Mouse (Mus musculus) adrenal gland, adult 2 months (tissue): Measurements from ENCODE around the gene Zic2. TPM values are rescaled to one million over a fixed set of nuclear protein-coding genes. Genes with fewer than 3 reads are reported as not detected.

Experiments
- DNase-seq: peaks from one replicate; pipeline ENCODE4 v3.0.0; 2021
- polyA plus RNA-seq: library from polyadenylated mRNA; depleted of rRNA; stranded (reverse); fragments of >200 nt; gene quantifications from 2 replicates; pipeline ENCODE4 v1.2.3, GENCODE M21; 2012; rRNA removed
- total RNA-seq, 2 experiments: library from RNA; stranded (reverse); gene quantifications; 2 replicates each; pipeline ENCODE4 v1.2.3; 2021

Zic2 gene
- total and polyA plus RNA-seq, 3 experiments = 0.10 TPM; not detected in 2

DNA sequence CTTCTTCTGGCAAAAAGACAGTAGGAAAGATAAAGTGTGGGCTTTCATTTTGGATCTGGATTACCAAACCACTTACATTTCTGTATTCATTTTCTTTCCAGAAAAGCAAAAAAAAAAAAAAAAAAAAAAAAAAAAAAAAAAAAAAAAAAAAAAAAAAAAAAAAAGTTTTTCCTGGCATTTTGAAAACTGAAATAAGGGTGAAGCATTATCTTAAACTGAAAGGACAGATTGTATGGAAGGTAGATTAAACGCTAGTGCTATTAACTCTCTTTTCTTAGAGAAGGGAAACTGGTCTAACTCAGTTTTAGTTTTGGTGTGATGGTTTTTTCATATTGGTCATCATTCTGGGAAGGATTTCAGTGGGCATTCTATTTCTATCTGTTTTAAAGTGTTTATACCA, 16.8 kb downstream of the Zic2 start:
- DNase-seq = no peak

DNA sequence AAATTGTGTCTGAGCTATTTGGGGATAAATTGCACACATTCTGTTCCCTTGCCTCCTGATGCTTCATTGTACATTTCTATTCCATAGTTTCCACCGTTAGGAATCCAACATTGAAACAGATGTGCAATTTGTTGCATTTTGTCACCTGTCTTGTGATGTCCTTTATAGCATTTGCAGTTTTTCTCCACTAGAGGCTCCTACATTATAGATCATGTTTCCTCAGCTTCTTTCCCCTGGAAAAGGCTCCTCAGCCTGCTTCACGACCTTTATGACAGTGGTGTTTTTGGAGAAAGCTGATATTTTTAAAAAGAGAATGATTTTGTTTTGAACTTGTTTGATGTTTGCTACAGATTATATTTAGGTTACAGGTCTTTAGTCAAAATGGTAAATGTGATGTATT, 33.8 kb downstream of the Zic2 start:
- no peak for DNase-seq

DNA sequence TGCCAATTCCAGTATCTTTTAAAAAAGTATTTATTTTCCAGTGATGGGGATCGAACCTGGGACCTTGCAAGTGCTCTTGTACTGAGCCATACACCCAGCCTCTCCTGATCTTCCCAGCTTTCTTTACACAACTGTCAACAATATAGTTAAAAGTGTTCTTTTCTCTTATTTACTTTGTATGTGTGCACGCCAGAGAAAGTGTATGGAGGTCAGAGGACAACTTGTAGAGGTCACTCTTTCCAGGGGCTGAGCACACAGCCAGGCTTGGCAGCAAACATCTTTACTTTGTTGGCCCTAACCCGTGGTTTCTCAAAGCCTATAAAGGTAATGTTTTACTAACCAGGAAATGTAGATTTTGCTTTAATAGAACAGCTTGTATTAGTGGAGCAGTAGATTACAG, 36.3 kb downstream of the Zic2 start:
- DNase-seq = no peak

DNA sequence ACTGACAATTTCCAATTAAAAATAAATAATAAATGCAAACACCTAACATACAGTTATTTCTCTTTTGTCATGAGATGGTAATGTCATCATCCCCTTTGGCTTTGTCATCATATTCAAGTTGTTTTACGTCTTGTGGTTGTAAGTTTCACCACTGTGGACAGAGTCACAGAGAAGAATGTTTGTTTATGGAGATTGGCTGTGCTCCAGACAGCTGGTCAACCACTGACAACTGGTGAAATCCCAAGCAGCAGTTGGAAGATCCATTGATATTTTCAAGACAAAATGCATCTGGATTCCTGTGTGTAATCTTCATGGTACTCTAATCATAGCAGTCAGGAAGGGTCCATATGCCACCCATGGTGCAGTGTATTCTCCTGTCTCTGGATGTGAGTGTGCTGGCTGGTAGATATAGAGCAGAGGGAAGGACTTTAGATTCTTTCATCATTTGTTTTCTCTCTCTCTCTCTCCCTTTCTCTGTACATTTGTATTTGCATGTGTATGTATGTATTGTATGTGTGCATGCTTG, 38.3 kb downstream of the Zic2 start:
- DNase-seq = no peak

DNA sequence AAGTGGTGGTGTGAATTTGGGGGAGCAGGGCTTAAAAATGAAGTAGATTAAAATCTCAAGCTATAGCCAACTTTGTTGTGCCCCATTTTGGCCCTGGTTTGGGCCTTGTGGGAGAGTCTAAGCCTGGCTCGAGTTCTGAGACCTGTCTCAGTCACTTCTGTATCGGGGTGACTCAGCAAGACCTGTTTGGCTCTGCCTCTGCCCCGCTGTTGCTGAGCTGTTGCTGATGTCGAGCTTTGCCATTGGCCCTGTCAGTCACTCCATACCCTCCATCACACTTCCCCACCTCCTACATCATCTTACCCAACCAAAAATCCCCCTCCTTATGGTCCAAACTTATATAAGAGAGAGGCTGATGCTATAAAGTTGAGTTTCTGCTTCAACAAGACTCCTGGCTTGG, 53.2 kb downstream of the Zic2 start:
- DNase-seq = no peak

Other genes starting within 250 kb of the Zic2 start
- gene Gm5089, start 24.3 kb upstream of the Zic2 start, total RNA-seq = not detected
- not detected in 2 replicates for gene Gm5089, start 24.3 kb upstream of the Zic2 start, polyA plus RNA-seq
- gene Zic5, start 9.8 kb upstream of the Zic2 start, total RNA-seq = not detected
- 0.02 TPM in 1 of 2 replicates, not detected in the other for gene Zic5, start 9.8 kb upstream of the Zic2 start, polyA plus RNA-seq
- not detected for gene Gm10837, start 15.2 kb downstream of the Zic2 start, total RNA-seq
- gene Gm10837, start 15.2 kb downstream of the Zic2 start, polyA plus RNA-seq = not detected in 2 replicates
- 100 to 1,000 TPM; 152 to 179 TPM for gene Pcca, start 58.9 kb downstream of the Zic2 start, total RNA-seq
- gene Pcca, start 58.9 kb downstream of the Zic2 start, polyA plus RNA-seq = 18.9 and 20.6 TPM in 2 replicates